Mouse (Mus musculus) MEL (cell line): Measurements from ENCODE around the gene Adat3. TPM values are rescaled to one million over a fixed set of nuclear protein-coding genes. Genes with fewer than 3 reads are reported as not detected.

Experiments
- DNase-seq: peaks from one replicate; pipeline ENCODE4 v3.0.0; 2011; ENCODE audit warnings: low read depth, low spot score
- H3K27ac ChIP-seq: 2 replicates; pipeline ENCODE4 v1.5.1; 2012; ENCODE audit warnings: low read depth, mild to moderate bottlenecking, control low read depth, low read length, moderate library complexity; ENCODE audit not compliant: control insufficient read depth
- H3K27me3 ChIP-seq, 2 experiments: fragments of 150-350 bp in 1 of 2; sonication (generic) in 1 of 2; 2 replicates each; pipeline ENCODE4 v1.6.1; 2012; ENCODE audit warnings: low read length in 2 of 2, mild to moderate bottlenecking in 2 of 2, improper control_type of control experiment in 1 of 2, moderate library complexity in 1 of 2; ENCODE audit not compliant: insufficient read depth in 2 of 2, control insufficient read depth in 1 of 2
- H3K36me3 ChIP-seq, 2 experiments: 2 replicates each; pipeline ENCODE4 v1.6.1; 2012 to 2014; ENCODE audit warnings: low read length in 2 of 2, improper control_type of control experiment in 1 of 2, inconsistent platforms in 1 of 2, mild to moderate bottlenecking in 1 of 2; ENCODE audit not compliant: insufficient read depth in 2 of 2, control insufficient read depth in 1 of 2
- H3K4me1 ChIP-seq, 2 experiments: fragments of 150-350 bp in 1 of 2; sonication (generic) in 1 of 2; 2 replicates each; pipeline ENCODE4 v1.6.1; 2012; ENCODE audit warnings: low read length in 2 of 2, improper control_type of control experiment in 1 of 2, mild to moderate bottlenecking in 1 of 2; ENCODE audit not compliant: insufficient read depth in 2 of 2, control insufficient read depth in 1 of 2
- H3K4me3 ChIP-seq, 2 experiments: fragments of 150-350 bp in 1 of 2; sonication (generic) in 1 of 2; 2 replicates each; pipeline ENCODE4 v1.5.1; 2012; ENCODE audit warnings: low read depth in 2 of 2, low read length in 2 of 2, mild to moderate bottlenecking in 2 of 2, moderate library complexity in 2 of 2, control low read depth in 1 of 2, improper control_type of control experiment in 1 of 2; ENCODE audit not compliant: control insufficient read depth in 1 of 2, insufficient read depth in 1 of 2
- H3K79me2 ChIP-seq: 2 replicates; pipeline ENCODE4 v1.6.1; 2012; ENCODE audit warnings: mild to moderate bottlenecking, low read length, moderate library complexity; ENCODE audit not compliant: control insufficient read depth, poor library complexity, insufficient read depth
- H3K9ac ChIP-seq: 2 replicates; pipeline ENCODE4 v1.6.1; 2012; ENCODE audit warnings: low read depth, mild to moderate bottlenecking, control low read depth, low read length, moderate library complexity; ENCODE audit not compliant: control insufficient read depth, poor library complexity, severe bottlenecking
- H3K9me3 ChIP-seq: fragments of 150-350 bp; sonication (generic); replicated peaks from 2 replicates; pipeline ENCODE4 v1.6.1; 2012; ENCODE audit warnings: mild to moderate bottlenecking, low read length, improper control_type of control experiment, moderate library complexity; ENCODE audit not compliant: insufficient read depth
- BHLHE40 ChIP-seq: IDR thresholded peaks from 2 replicates; pipeline ENCODE4 v1.6.1; 2012; ENCODE audit warnings: low read depth, mild to moderate bottlenecking, inconsistent platforms, low read length, improper control_type of control experiment, borderline replicate concordance
- CHD1 ChIP-seq: IDR thresholded peaks from 2 replicates; pipeline ENCODE4 v1.6.1; 2012; ENCODE audit warnings: low read depth, mild to moderate bottlenecking, inconsistent platforms, low read length, improper control_type of control experiment
- CHD2 ChIP-seq: IDR thresholded peaks from 2 replicates; pipeline ENCODE4 v1.6.1; 2011; ENCODE audit warnings: low read length, improper control_type of control experiment
- CTCF ChIP-seq, 3 experiments: IDR thresholded peaks in 2 of 3; conservative IDR thresholded peaks in 1 of 3; 2 replicates each; pipeline ENCODE4 v1.5.1; 2011 to 2012; ENCODE audit warnings: low read length in 3 of 3, low read depth in 2 of 3, mild to moderate bottlenecking in 2 of 3, improper control_type of control experiment in 1 of 3, inconsistent platforms in 1 of 3, mixed read lengths in 1 of 3, moderate library complexity in 1 of 3; ENCODE audit not compliant: control insufficient read depth in 1 of 3, insufficient read depth in 1 of 3, poor library complexity in 1 of 3, severe bottlenecking in 1 of 3
- ELF1 ChIP-seq: IDR thresholded peaks from 2 replicates; pipeline ENCODE4 v1.6.1; 2014; ENCODE audit warnings: low read depth, mild to moderate bottlenecking, inconsistent platforms, low read length, improper control_type of control experiment, moderate library complexity
- EP300 ChIP-seq, 2 experiments: IDR thresholded peaks; 2 replicates each; pipeline ENCODE4 v1.6.1; 2011; ENCODE audit warnings: improper control_type of control experiment in 2 of 2, low read length in 2 of 2, low read depth in 1 of 2, mild to moderate bottlenecking in 1 of 2
- ETS1 ChIP-seq: IDR thresholded peaks from 2 replicates; pipeline ENCODE4 v1.6.1; 2012; ENCODE audit warnings: low read depth, mild to moderate bottlenecking, inconsistent platforms, low read length, improper control_type of control experiment, moderate library complexity
- GABPA ChIP-seq: IDR thresholded peaks from 2 replicates; pipeline ENCODE4 v1.6.1; 2012; ENCODE audit warnings: low read depth, mild to moderate bottlenecking, inconsistent platforms, low read length, improper control_type of control experiment, moderate library complexity
- GATA1 ChIP-seq: IDR thresholded peaks from 2 replicates; pipeline ENCODE4 v1.6.1; 2011; ENCODE audit warnings: low read depth, low read length, improper control_type of control experiment
- HCFC1 ChIP-seq: IDR thresholded peaks from 2 replicates; pipeline ENCODE4 v1.6.1; 2012; ENCODE audit warnings: low read depth, mild to moderate bottlenecking, inconsistent platforms, low read length, improper control_type of control experiment, moderate library complexity
- JUND ChIP-seq: IDR thresholded peaks from 2 replicates; pipeline ENCODE4 v1.6.1; 2011; ENCODE audit warnings: low read depth, mild to moderate bottlenecking, improper control_type of control experiment, low read length
- KAT2A ChIP-seq: conservative IDR thresholded peaks from 2 replicates; pipeline ENCODE4 v1.6.1; 2012; ENCODE audit warnings: low read depth, low read length, improper control_type of control experiment, inconsistent platforms
- MAFK ChIP-seq: IDR thresholded peaks from 2 replicates; pipeline ENCODE4 v1.6.1; 2011; ENCODE audit warnings: low read depth, mild to moderate bottlenecking, low read length, improper control_type of control experiment, borderline replicate concordance
- MAX ChIP-seq: IDR thresholded peaks from 2 replicates; pipeline ENCODE4 v1.6.1; 2011; ENCODE audit warnings: low read length, improper control_type of control experiment
- MAZ ChIP-seq: IDR thresholded peaks from 2 replicates; pipeline ENCODE4 v1.6.1; 2012; ENCODE audit warnings: low read depth, mild to moderate bottlenecking, inconsistent platforms, low read length, improper control_type of control experiment
- MEF2A ChIP-seq: IDR thresholded peaks from 2 replicates; pipeline ENCODE4 v1.6.1; 2014; ENCODE audit warnings: low read depth, mild to moderate bottlenecking, inconsistent platforms, low read length, improper control_type of control experiment; ENCODE audit not compliant: poor library complexity, insufficient replicate concordance, severe bottlenecking; ENCODE audit errors: extremely low read depth
- MXI1 ChIP-seq: IDR thresholded peaks from 2 replicates; pipeline ENCODE4 v1.6.1; 2011; ENCODE audit warnings: mild to moderate bottlenecking, low read depth, low read length, improper control_type of control experiment
- MYC ChIP-seq: IDR thresholded peaks from 2 replicates; pipeline ENCODE4 v1.6.1; 2011; ENCODE audit warnings: low read depth, mild to moderate bottlenecking, low read length, improper control_type of control experiment, moderate library complexity
- NELFE ChIP-seq: IDR thresholded peaks from 2 replicates; pipeline ENCODE4 v1.6.1; 2011; ENCODE audit warnings: low read depth, low read length, improper control_type of control experiment
- NRF1 ChIP-seq: IDR thresholded peaks from 2 replicates; pipeline ENCODE4 v1.6.1; 2014; ENCODE audit warnings: low read depth, mild to moderate bottlenecking, inconsistent platforms, low read length, improper control_type of control experiment, moderate library complexity; ENCODE audit not compliant: poor library complexity, insufficient read depth, severe bottlenecking
- POLR2A ChIP-seq, 2 experiments: IDR thresholded peaks; 2 replicates each; pipeline ENCODE4 v1.6.1; 2011 to 2012; ENCODE audit warnings: low read length in 2 of 2, mild to moderate bottlenecking in 2 of 2, control low read depth in 1 of 2, improper control_type of control experiment in 1 of 2, low read depth in 1 of 2, moderate library complexity in 1 of 2; ENCODE audit not compliant: control insufficient read depth in 1 of 2, insufficient read depth in 1 of 2, poor library complexity in 1 of 2
- POLR2AphosphoS2 ChIP-seq: IDR thresholded peaks from 2 replicates; pipeline ENCODE4 v1.6.1; 2011; ENCODE audit warnings: low read length, improper control_type of control experiment
- POLR2AphosphoS5 ChIP-seq: IDR thresholded peaks from 2 replicates; pipeline ENCODE4 v1.6.1; 2012; ENCODE audit warnings: low read depth, borderline replicate concordance, mild to moderate bottlenecking, inconsistent platforms, low read length, moderate library complexity, mixed read lengths
- RAD21 ChIP-seq: IDR thresholded peaks from 2 replicates; pipeline ENCODE4 v1.6.1; 2011; ENCODE audit warnings: mild to moderate bottlenecking, low read depth, low read length, improper control_type of control experiment
- SIN3A ChIP-seq: IDR thresholded peaks from 2 replicates; pipeline ENCODE4 v1.6.1; 2012; ENCODE audit warnings: low read length, improper control_type of control experiment, inconsistent platforms
- SMC3 ChIP-seq: IDR thresholded peaks from 2 replicates; pipeline ENCODE4 v1.6.1; 2011; ENCODE audit warnings: low read depth, low read length, improper control_type of control experiment
- TBP ChIP-seq: IDR thresholded peaks from 2 replicates; pipeline ENCODE4 v1.8.0; 2011; ENCODE audit warnings: low read depth, low read length, improper control_type of control experiment
- TCF12 ChIP-seq: IDR thresholded peaks from 2 replicates; pipeline ENCODE4 v1.6.1; 2014; ENCODE audit warnings: low read depth, mild to moderate bottlenecking, inconsistent platforms, low read length, improper control_type of control experiment, moderate library complexity
- UBTF ChIP-seq: IDR thresholded peaks from 2 replicates; pipeline ENCODE4 v1.6.1; 2012; ENCODE audit warnings: low read depth, mild to moderate bottlenecking, inconsistent platforms, low read length, improper control_type of control experiment, moderate library complexity, borderline replicate concordance; ENCODE audit not compliant: insufficient read depth
- USF1 ChIP-seq: IDR thresholded peaks from 2 replicates; pipeline ENCODE4 v1.6.1; 2014; ENCODE audit warnings: low read depth, mild to moderate bottlenecking, inconsistent platforms, low read length, improper control_type of control experiment, moderate library complexity
- USF2 ChIP-seq, 2 experiments: IDR thresholded peaks; 2 replicates each; pipeline ENCODE4 v1.6.1; 2011 to 2012; ENCODE audit warnings: improper control_type of control experiment in 2 of 2, low read length in 2 of 2, borderline replicate concordance in 1 of 2, inconsistent platforms in 1 of 2, low read depth in 1 of 2, mild to moderate bottlenecking in 1 of 2; ENCODE audit not compliant: insufficient read depth in 1 of 2
- ZKSCAN1 ChIP-seq: IDR thresholded peaks from 2 replicates; pipeline ENCODE4 v1.6.1; 2012; ENCODE audit warnings: low read depth, mild to moderate bottlenecking, inconsistent platforms, low read length, improper control_type of control experiment, moderate library complexity
- ZMIZ1 ChIP-seq: IDR thresholded peaks from 2 replicates; pipeline ENCODE4 v1.6.1; 2012; ENCODE audit warnings: low read depth, mild to moderate bottlenecking, inconsistent platforms, low read length, improper control_type of control experiment, moderate library complexity
- ZNF384 ChIP-seq: IDR thresholded peaks from 2 replicates; pipeline ENCODE4 v1.6.1; 2012; ENCODE audit warnings: low read depth, mild to moderate bottlenecking, inconsistent platforms, low read length, improper control_type of control experiment
- polyA plus RNA-seq, 2 experiments: library from polyadenylated mRNA; stranded (reverse) in 1 of 2; unstranded in 1 of 2; fragments of >175 nt in 1 of 2; fragments of >200 nt in 1 of 2; gene quantifications; 2 replicates each; pipeline versions ENCODE4 v1.2.1 to v1.2.4; 2012; ENCODE audit warnings: low replicate concordance in 2 of 2, low read depth in 1 of 2; ENCODE audit not compliant: insufficient read length in 2 of 2, insufficient read depth in 1 of 2, missing spikeins in 1 of 2
- total RNA-seq: library from RNA; depleted of rRNA; stranded (reverse); fragments of 300-350 nt; gene quantifications from 2 replicates; pipeline ENCODE4 v1.2.3, GENCODE M21; 2012

Adat3 gene
- total and polyA plus RNA-seq, 3 experiments = 7.4 to 7.7 TPM; not detected in 1

- Histone ChIP-seq H3K4me3 (peak within 1 kb of the TSS; percentile 88 to 94), H3K79me2 (peaks cover 47% of the 10 kb centered on the region), H3K27ac (peak within 1 kb of the TSS; percentile 95), H3K9me3 (no peaks in the 10 kb centered on the region), H3K27me3 (no peaks in the 10 kb centered on the region), H3K9ac (peak within 1 kb of the TSS; percentile 93), H3K4me1 (peaks cover 11 to 38% of the 10 kb centered on the region in 2 experiments; a peak in 3 of 4 replicates), H3K36me3 (peaks cover 0 to 30% of the 10 kb centered on the region in 2 experiments; a peak in 2 of 4 replicates)
- DNase-seq = peak; percentile 97
- peak; percentile 98 for TF ChIP-seq MAX
- peak; percentile 71 to 83; a peak in 3 of 4 replicates for TF ChIP-seq POLR2A (IDR thresholded peaks at IDR 0.05; ENCODE audit: control insufficient read depth in 1 of 2, insufficient read depth in 1 of 2, low read depth in 1 of 2, low read length in 2 of 2, poor library complexity in 1 of 2)
- peak; percentile 99 for TF ChIP-seq MYC
- TF ChIP-seq EP300 (IDR thresholded peaks at IDR 0.05; ENCODE audit: low read depth in 1 of 2, low read length in 2 of 2) = peak in 1 of 2 experiments; percentile 62; a peak in 2 of 4 replicates
- TF ChIP-seq NRF1 = peak; percentile 86
- no peak; the same call in 1 of the 2 replicates for TF ChIP-seq KAT2A
- TF ChIP-seq ETS1 = peak; percentile 72
- TF ChIP-seq SMC3 = no peak
- TF ChIP-seq POLR2AphosphoS5 = no peak
- no peak for TF ChIP-seq MEF2A
- no peak for TF ChIP-seq ZKSCAN1
- peak; percentile 86 for TF ChIP-seq NELFE
- TF ChIP-seq TBP = no peak
- peak; percentile 63; the same call in 1 of the 2 replicates for TF ChIP-seq TCF12
- TF ChIP-seq GATA1 = no peak
- peak; percentile 55; the same call in 1 of the 2 replicates for TF ChIP-seq HCFC1
- no peak; the same call in 1 of the 2 replicates for TF ChIP-seq CHD2
- TF ChIP-seq MXI1 = peak; percentile 100
- TF ChIP-seq JUND = no peak
- TF ChIP-seq RAD21 = no peak
- peak; percentile 95 for TF ChIP-seq BHLHE40
- TF ChIP-seq CHD1 = no peak
- TF ChIP-seq MAZ = peak; percentile 94
- TF ChIP-seq ZNF384 = no peak
- TF ChIP-seq USF1 = peak; percentile 92
- peak; percentile 20; the same call in 1 of the 2 replicates for TF ChIP-seq POLR2AphosphoS2
- TF ChIP-seq SIN3A = peak; percentile 95
- no peak for TF ChIP-seq USF2 (IDR thresholded peaks at IDR 0.05; ENCODE audit: borderline replicate concordance in 1 of 2, insufficient read depth in 1 of 2, low read depth in 1 of 2, low read length in 2 of 2)
- TF ChIP-seq ELF1 = peak; percentile 73; the same call in 1 of the 2 replicates
- peak; percentile 66; the same call in 1 of the 2 replicates for TF ChIP-seq ZMIZ1
- 0 out of 6 replicates have a peak, but pooled peaks of 1 of the 3 experiments have one; percentile 0 for TF ChIP-seq CTCF (IDR thresholded peaks at IDR 0.05 in 2 of 3, conservative IDR thresholded peaks at IDR 0.05 in 1 of 3; ENCODE audit: control insufficient read depth in 1 of 3, insufficient read depth in 1 of 3, low read depth in 2 of 3, low read length in 3 of 3, poor library complexity in 1 of 3, severe bottlenecking in 1 of 3)
- TF ChIP-seq MAFK = no peak
- TF ChIP-seq GABPA = no peak
- no peak for TF ChIP-seq UBTF
Measured at GRCm38 (mm10) chr10:80577195-80578130, 25.2 kb upstream of the Adat3 start, which contains the start of gene Klf16. Gene Klf16, minus strand, starts transcription at chr10:80577321.
